Mouse (Mus musculus) retina, adult 2 months (tissue): ENCODE results near the gene Ly6g6c.

Experiments
- DNase-seq: peaks from one replicate; pipeline ENCODE4 v3.0.0-alpha.2; 2012; ENCODE audit warnings: low read depth, low spot score

Gene Ly6g6c

DNA sequence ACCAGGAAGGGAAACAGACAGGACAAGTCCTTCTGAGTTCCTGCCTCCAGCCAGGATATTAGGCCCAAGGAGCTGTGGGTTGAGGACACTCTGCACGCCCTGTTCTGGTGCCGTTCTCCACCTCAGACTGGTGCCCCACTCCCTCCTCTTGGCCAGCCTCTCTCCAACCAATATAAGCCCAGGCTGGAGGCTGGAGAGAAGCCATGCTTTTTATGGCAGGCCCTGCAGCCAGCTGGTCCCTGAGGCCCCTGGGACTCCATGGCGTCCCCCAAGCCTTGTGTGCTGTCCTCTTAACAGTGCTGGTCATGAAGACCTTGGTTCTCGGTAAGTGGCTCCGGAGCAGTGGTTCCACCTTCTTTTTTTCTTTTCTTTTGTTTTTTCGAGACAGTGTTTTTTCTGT lies 42.9 kb downstream of the Ly6g6c start, which contains the start of gene Ly6g5c:
TSS of gene Ly6g5c (plus strand) at position 183 of the 400 bp plus-strand sequence.
- no peak for DNase-seq

- DNase-seq = no peak
These were observed 46.6 kb downstream of the Ly6g6c start for GRCm38 (mm10) chr17:35111774-35112173.

DNA sequence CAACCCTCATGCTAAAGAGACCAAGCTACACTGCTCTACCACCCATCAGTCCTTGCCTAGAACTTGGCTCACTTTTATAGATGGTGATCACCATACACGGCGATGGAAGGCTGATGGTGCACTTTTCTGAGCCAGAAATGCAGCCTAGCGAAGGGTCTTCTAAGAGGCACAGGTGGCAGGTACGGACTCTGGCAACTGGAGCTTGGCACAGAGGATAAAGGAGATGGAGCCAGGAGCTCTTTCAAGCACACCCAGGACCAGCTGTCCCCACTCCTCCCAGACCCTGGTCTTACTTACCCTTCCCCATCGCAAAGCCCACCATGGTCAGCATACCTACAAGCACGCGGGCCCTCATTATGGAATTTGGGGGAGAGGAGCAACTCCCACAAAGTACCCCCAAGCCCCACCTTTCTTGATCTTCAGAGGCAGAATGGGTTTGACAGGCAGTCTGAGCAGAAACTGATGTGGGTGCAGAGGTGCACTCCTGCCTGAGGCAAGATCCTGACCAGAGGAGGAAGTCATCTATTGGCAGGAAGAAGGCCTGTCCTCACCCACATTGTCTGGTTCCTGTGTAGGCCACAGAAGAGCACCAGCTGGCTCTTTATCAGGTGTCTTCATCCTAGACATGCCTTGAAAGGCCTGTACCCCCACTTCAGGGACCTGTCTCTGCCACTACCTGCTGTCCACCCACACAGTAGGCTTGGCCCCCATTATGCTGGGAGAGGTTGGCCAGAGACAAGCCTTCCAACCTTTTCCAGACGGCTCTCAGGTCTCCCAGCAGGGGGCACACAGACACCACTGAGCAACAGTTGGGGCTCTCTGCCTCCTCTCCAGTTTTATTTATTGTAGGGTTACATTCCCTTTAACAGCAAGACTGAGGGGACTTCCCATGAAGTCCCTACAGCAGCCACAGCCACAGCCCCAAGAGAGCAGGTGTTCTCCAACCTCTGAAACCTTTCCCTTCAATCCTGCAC lies 50.1 kb downstream of the Ly6g6c start, which contains the start of gene Ly6g5b:
TSS of gene Ly6g5b (minus strand) at position 383 of the 974 bp plus-strand sequence.
- no peak for DNase-seq
